Mouse (Mus musculus) ES-E14 (cell line): ENCODE results near the gene Gm45618. TPM values are rescaled to one million over a fixed set of nuclear protein-coding genes. Genes with fewer than 3 reads are reported as not detected.
A peak's percentile ranks its signal among the peaks of the same experiment; 100 is the strongest.
"Not testable (repeated sequence)": the region's sequence is repeated elsewhere in the genome, so short reads cannot be mapped to it uniquely, and the experiment has no call there.

Source experiments
- DNase-seq: peaks from one replicate; pipeline ENCODE4 v3.0.0-alpha.2; 2013; ENCODE audit warnings: low read depth, low spot score
- H3K27ac ChIP-seq: 2 replicates; pipeline ENCODE4 v1.5.1; 2012; ENCODE audit warnings: low read depth, mild to moderate bottlenecking, low read length, moderate library complexity, mixed read lengths; ENCODE audit not compliant: poor library complexity, insufficient read depth, severe bottlenecking
- H3K36me3 ChIP-seq: 2 replicates; pipeline ENCODE4 v1.6.1; 2012; ENCODE audit warnings: mild to moderate bottlenecking, low read length, moderate library complexity, mixed read lengths; ENCODE audit not compliant: control insufficient read depth, poor library complexity, insufficient read depth, severe bottlenecking
- H3K4me1 ChIP-seq, 2 experiments: fragments of 150-350 bp in 1 of 2; sonication (generic) in 1 of 2; 2 replicates each; pipeline ENCODE4 v1.6.1; 2012; ENCODE audit warnings: low read length in 2 of 2, mild to moderate bottlenecking in 1 of 2, mixed read lengths in 1 of 2; ENCODE audit not compliant: control insufficient read depth in 2 of 2, insufficient read depth in 2 of 2, poor library complexity in 1 of 2
- H3K4me3 ChIP-seq, 2 experiments: fragments of 150-350 bp in 1 of 2; sonication (generic) in 1 of 2; 2 replicates each; pipeline ENCODE4 v1.5.1; 2012; ENCODE audit warnings: low read length in 2 of 2, low read depth in 1 of 2, mild to moderate bottlenecking in 1 of 2, mixed read lengths in 1 of 2; ENCODE audit not compliant: insufficient read depth in 1 of 2, poor library complexity in 1 of 2, severe bottlenecking in 1 of 2
- H3K9ac ChIP-seq: 2 replicates; pipeline ENCODE4 v1.6.1; 2012; ENCODE audit warnings: low read depth, mild to moderate bottlenecking, low read length, mixed read lengths; ENCODE audit not compliant: poor library complexity, insufficient read depth, severe bottlenecking
- H3K9me3 ChIP-seq: fragments of 150-350 bp; sonication (generic); 2 replicates; pipeline ENCODE4 v1.6.1; 2012; ENCODE audit warnings: low read depth, mild to moderate bottlenecking, low read length; ENCODE audit not compliant: control insufficient read depth, insufficient read depth
- CHD2 ChIP-seq: IDR thresholded peaks from 2 replicates; pipeline ENCODE4 v1.6.1; 2014; ENCODE audit warnings: mild to moderate bottlenecking, low read depth, low read length, inconsistent platforms
- HCFC1 ChIP-seq: IDR thresholded peaks from 2 replicates; pipeline ENCODE4 v1.6.1; 2012; ENCODE audit warnings: low read length, inconsistent platforms, borderline replicate concordance; ENCODE audit not compliant: insufficient read depth
- MAFK ChIP-seq: IDR thresholded peaks from 2 replicates; pipeline ENCODE4 v1.6.1; 2014; ENCODE audit warnings: mild to moderate bottlenecking, low read depth, low read length, inconsistent platforms; ENCODE audit not compliant: insufficient read depth
- ZC3H11A ChIP-seq: IDR thresholded peaks from 2 replicates; pipeline ENCODE4 v1.6.1; 2012; ENCODE audit warnings: low read depth, mild to moderate bottlenecking, inconsistent platforms, low read length, borderline replicate concordance
- ZNF384 ChIP-seq: IDR thresholded peaks from 2 replicates; pipeline ENCODE4 v1.6.1; 2012; ENCODE audit warnings: low read depth, low read length, inconsistent platforms
- in situ Hi-C, 2 experiments: fragments of 600-800 bp; cut with MboI; formaldehyde crosslinking; loops; one replicate each; pipeline ENCODE4 v1.15.1; 2025; ENCODE audit warnings: low sequenced_read_pairs in 2 of 2, inconsistent platforms in 1 of 2; ENCODE audit not compliant: unreplicated experiment in 2 of 2
- total RNA-seq: library from RNA; depleted of rRNA; stranded (reverse); fragments of 300-350 nt; gene quantifications from 2 replicates; pipeline ENCODE4 v1.2.3, GENCODE M21; 2012

The Gm45618 gene
- total RNA-seq, 1 experiment = not detected

GRCm38 (mm10) chr7:142144507-142144906 is 24.0 kb upstream of the Gm45618 start, which contains the start of gene Gm45337:
TSS of gene Gm45337 (minus strand) at chr7:142144607.
- TF ChIP-seq HCFC1 (no peak), ZC3H11A (no peak), MAFK (no peak), ZNF384 (no peak), CHD2 (no peak)
- no peaks in the 10 kb centered on the region for H3K36me3 ChIP-seq
- DNase-seq = no peak
- H3K9me3 ChIP-seq = no peaks in the 10 kb centered on the region
- H3K4me1 ChIP-seq = peaks cover 0 to 4% of the 10 kb centered on the region in 2 experiments; a peak in 1 of 4 replicates
- H3K27ac ChIP-seq = no peak within 1 kb of the TSS; the same call in 1 of the 2 replicates
- in situ Hi-C loops = loop anchor here in 1 of 2 experiments (10.0 kb wide), 1 partner anchor 110 kb away; the partner anchor contains the start of gene Gm2431
- no peak within 1 kb of the TSS for H3K4me3 ChIP-seq
- H3K9ac ChIP-seq = no peak within 1 kb of the TSS

- not testable (repeated sequence) for H3K9ac ChIP-seq, H3K9me3 ChIP-seq, H3K27ac ChIP-seq, H3K4me1 ChIP-seq, H3K36me3 ChIP-seq, H3K4me3 ChIP-seq, DNase-seq
- in situ Hi-C loops = loop anchor here in 1 of 2 experiments (10.0 kb wide), 1 partner anchor 111 kb away; the partner anchor contains the start of gene Gm2431
Measured at GRCm38 (mm10) chr7:142143506-142144010, 23.0 kb upstream of the Gm45618 start.

- TF ChIP-seq MAFK (0 out of 2 replicates have a peak, but pooled peaks have one; percentile 45), CHD2 (no peak)
- Histone ChIP-seq H3K27ac (no peak overlapping the region), H3K4me3 (no peak overlapping the region), H3K4me1 (peaks cover 0 to 4% of the 10 kb centered on the region in 2 experiments; a peak in 1 of 4 replicates), H3K9me3 (no peaks in the 10 kb centered on the region), H3K36me3 (no peaks in the 10 kb centered on the region), H3K9ac (no peak overlapping the region)
- DNase-seq = no peak
- in situ Hi-C loops = loop anchor here in 1 of 2 experiments (10.0 kb wide), 1 partner anchor 114 kb away; the partner anchor contains the start of gene Gm2431
Measured at GRCm38 (mm10) chr7:142140696-142141095, 20.2 kb upstream of the Gm45618 start.

GRCm38 (mm10) chr7:142135934-142136333 is 15.4 kb upstream of the Gm45618 start, which contains the start of gene Gm39115:
TSS of gene Gm39115 (minus strand) at chr7:142136034.
- H3K27ac ChIP-seq, DNase-seq, H3K36me3 ChIP-seq, H3K9ac ChIP-seq, H3K4me1 ChIP-seq, H3K9me3 ChIP-seq, H3K4me3 ChIP-seq, in situ Hi-C loops: not testable (repeated sequence)

- no peak overlapping the region for H3K27ac ChIP-seq
- no peaks in the 10 kb centered on the region for H3K36me3 ChIP-seq
- TF ChIP-seq HCFC1 = no peak
- no peak for TF ChIP-seq CHD2
- 0 out of 2 replicates have a peak, but pooled peaks have one; percentile 9 for TF ChIP-seq ZC3H11A
- TF ChIP-seq ZNF384 = no peak
- TF ChIP-seq MAFK = no peak
- no peak overlapping the region for H3K4me3 ChIP-seq
- in situ Hi-C loops = no loop called here
- H3K9me3 ChIP-seq = no peaks in the 10 kb centered on the region
- no peaks in the 10 kb centered on the region for H3K4me1 ChIP-seq
- DNase-seq = no peak
- no peak overlapping the region for H3K9ac ChIP-seq
Measured at GRCm38 (mm10) chr7:142134206-142134995, 13.9 kb upstream of the Gm45618 start.
